Comparison of ENCODE assay signal across 8 mouse cellular contexts in genomic region chr15:81812287-81812686, GRCm38 (mm10). TPM values are rescaled to one million over a fixed set of nuclear protein-coding genes. Genes with fewer than 3 reads are reported as not detected.
DNase-seq lines count a peak whose midpoint lies in the region; ATAC-seq and TF ChIP-seq lines count a peak whose summit lies in the region.

No protein-coding gene starts in this region.

- H3K27me3 ChIP-seq in erythroblast, embryonic 14.5 days (ENCODE audit: control insufficient read depth), result no peaks in the 10 kb centered on the region
- peaks cover 24% of the 10 kb centered on the region for H3K27me3 ChIP-seq in CH12.LX (replicated peaks)
- H3K27me3 ChIP-seq in forebrain, embryonic 14.5 days (replicated peaks; ENCODE audit: control insufficient read depth, insufficient read depth, low read length), result no peaks in the 10 kb centered on the region
- no peaks in the 10 kb centered on the region for H3K27me3 ChIP-seq in liver, embryonic 15.5 days

- peaks cover 10% of the 10 kb centered on the region for H3K36me3 ChIP-seq in erythroblast, embryonic 14.5 days (ENCODE audit: control insufficient read depth)
- H3K36me3 ChIP-seq in CH12.LX (replicated peaks in 1 of 2; ENCODE audit: control insufficient read depth in 1 of 2, insufficient read depth in 1 of 2, low read length in 1 of 2), result peaks cover 15 to 30% of the 10 kb centered on the region in 2 experiments
- H3K36me3 ChIP-seq in forebrain, embryonic 14.5 days (ENCODE audit: control insufficient read depth, insufficient read depth, low read length), result peaks cover 28% of the 10 kb centered on the region
- H3K36me3 ChIP-seq in liver, embryonic 15.5 days (replicated peaks), result peaks cover 23% of the 10 kb centered on the region

- in situ Hi-C loops in CH12.LX (cut with MboI; ENCODE audit: low pct_ligation_motif_present, low pct_unique_long_range_greater_than_20kb, low sequenced_read_pairs), result no loop called here

- no peak for TF ChIP-seq RAD21 in CH12.LX (IDR thresholded peaks at IDR 0.05; ENCODE audit: low read depth, low read length)

- H3K79me2 ChIP-seq in CH12.LX (replicated peaks; ENCODE audit: control insufficient read depth, extremely low read depth, insufficient read depth, poor library complexity, severe bottlenecking), result peaks cover 9% of the 10 kb centered on the region; the same call in 1 of the 2 replicates

- DNase-seq in CH12.LX (ENCODE audit: extremely low read depth), result no peak
- DNase-seq in forebrain, embryonic 14.5 days (ENCODE audit: low spot score), result no peak
- no peak for DNase-seq in frontal cortex, postnatal 14 days (ENCODE audit: low spot score in 2 of 2)
- no peak for DNase-seq in thymus, postnatal 4 days
- DNase-seq in frontal cortex, postnatal 36 days (ENCODE audit: low spot score in 2 of 2), result no peak

- no peak for TF ChIP-seq POLR2A in CH12.LX (IDR thresholded peaks at IDR 0.05; ENCODE audit: low read depth, low read length)

- no peaks in the 10 kb centered on the region for H3K9me3 ChIP-seq in erythroblast, embryonic 14.5 days (ENCODE audit: control insufficient read depth, low read length)
- H3K9me3 ChIP-seq in CH12.LX (replicated peaks; ENCODE audit: low read length), result no peaks in the 10 kb centered on the region
- no peaks in the 10 kb centered on the region for H3K9me3 ChIP-seq in forebrain, embryonic 14.5 days (replicated peaks; ENCODE audit: control insufficient read depth, low read length)
- no peaks in the 10 kb centered on the region for H3K9me3 ChIP-seq in liver, embryonic 15.5 days (replicated peaks)

- peak overlapping the region; percentile 92 for H3K9ac ChIP-seq in CH12.LX (ENCODE audit: insufficient read depth, low read depth)
- peak overlapping the region; percentile 82 for H3K9ac ChIP-seq in forebrain, embryonic 14.5 days (ENCODE audit: low read length)
- H3K9ac ChIP-seq in liver, embryonic 15.5 days, result peak overlapping the region; percentile 68; the same call in 1 of the 2 replicates

- no peak for ATAC-seq in erythroblast, adult 5-6 weeks (replicated peaks; ENCODE audit: low FRiP score, poor library complexity, severe bottlenecking)
- ATAC-seq in forebrain, embryonic 14.5 days, result no peak
- no peak for ATAC-seq in liver, embryonic 15.5 days (ENCODE audit: insufficient read depth)

- peak overlapping the region; percentile 76 for H3K4me3 ChIP-seq in erythroblast, embryonic 14.5 days (replicated peaks)
- peak overlapping the region; percentile 68 to 82 (median 68) for H3K4me3 ChIP-seq in CH12.LX (replicated peaks in 1 of 3; ENCODE audit: low read depth in 2 of 3, low read length in 2 of 3, poor library complexity in 1 of 3)
- H3K4me3 ChIP-seq in forebrain, embryonic 14.5 days (ENCODE audit: low read depth, low read length), result peak overlapping the region; percentile 67
- H3K4me3 ChIP-seq in liver, embryonic 15.5 days (replicated peaks), result peak overlapping the region; percentile 77

- no peak overlapping the region; the same call in 1 of the 2 replicates for H3K27ac ChIP-seq in CH12.LX (ENCODE audit: insufficient read depth, low read depth)
- H3K27ac ChIP-seq in forebrain, embryonic 14.5 days (ENCODE audit: low read depth, low read length), result no peak overlapping the region
- H3K27ac ChIP-seq in liver, embryonic 15.5 days (replicated peaks), result 0 out of 2 replicates have a peak overlapping the region, but pooled peaks have one; percentile 77

- WGBS in forebrain, embryonic 14.5 days, result 15% methylated on average over 3 of the region's 3 CpGs
- WGBS in liver, embryonic 15.5 days (ENCODE audit: insufficient replicate concordance), result 53% methylated on average over 3 of the region's 3 CpGs

- H3K4me1 ChIP-seq in erythroblast, embryonic 14.5 days (ENCODE audit: control insufficient read depth), result peaks cover 30% of the 10 kb centered on the region
- peaks cover 4 to 19% of the 10 kb centered on the region in 2 experiments for H3K4me1 ChIP-seq in CH12.LX (ENCODE audit: control insufficient read depth in 1 of 2, insufficient read depth in 2 of 2)
- peaks cover 28% of the 10 kb centered on the region for H3K4me1 ChIP-seq in forebrain, embryonic 14.5 days (ENCODE audit: control insufficient read depth, insufficient read depth, low read length)
- H3K4me1 ChIP-seq in liver, embryonic 15.5 days (replicated peaks), result peaks cover 50% of the 10 kb centered on the region

- no peak for TF ChIP-seq EP300 in CH12.LX (IDR thresholded peaks at IDR 0.05; ENCODE audit: low read length)

- peak overlapping the region; percentile 59 for H3K4me2 ChIP-seq in CH12.LX (ENCODE audit: insufficient read depth, low read depth, poor library complexity, severe bottlenecking)
- H3K4me2 ChIP-seq in forebrain, embryonic 14.5 days (ENCODE audit: low read length), result peak overlapping the region; percentile 87
- H3K4me2 ChIP-seq in liver, embryonic 15.5 days, result peak overlapping the region; percentile 99

- dilution Hi-C loops in CH12.LX (cut with MboI; ENCODE audit: extremely low pct_ligation_motif_present, extremely low pct_unique_long_range_greater_than_20kb, low sequenced_read_pairs), result no loop called here

- TF ChIP-seq CTCF in CH12.LX (conservative IDR thresholded peaks at IDR 0.05 in 1 of 2, IDR thresholded peaks at IDR 0.05 in 1 of 2; ENCODE audit: low read depth in 2 of 2, low read length in 2 of 2), result peak in 1 of 2 experiments; percentile 20; a peak in 1 of 4 replicates

TF ChIP-seq in CH12.LX, 34 proteins besides CTCF, POLR2A, EP300 and RAD21:
- no peak for TF ChIP-seq MYC (IDR thresholded peaks at IDR 0.05; ENCODE audit: low read depth, low read length)
- TF ChIP-seq KAT2A (IDR thresholded peaks at IDR 0.05; ENCODE audit: insufficient replicate concordance, low read length), result no peak
- TF ChIP-seq CHD2 (IDR thresholded peaks at IDR 0.05; ENCODE audit: low read length), result no peak
- no peak for TF ChIP-seq RCOR1 (conservative IDR thresholded peaks at IDR 0.05; ENCODE audit: low read depth, low read length)
- no peak for TF ChIP-seq UBTF (IDR thresholded peaks at IDR 0.05; ENCODE audit: low read depth, low read length)
- TF ChIP-seq TBP (conservative IDR thresholded peaks at IDR 0.05; ENCODE audit: low read depth, low read length), result no peak
- no peak for TF ChIP-seq MAZ (IDR thresholded peaks at IDR 0.05; ENCODE audit: low read depth, low read length)
- no peak for TF ChIP-seq HCFC1 (IDR thresholded peaks at IDR 0.05; ENCODE audit: low read depth, low read length)
- no peak for TF ChIP-seq JUN (IDR thresholded peaks at IDR 0.05; ENCODE audit: insufficient read depth, low read depth, low read length)
- no peak for TF ChIP-seq NRF1 (IDR thresholded peaks at IDR 0.05; ENCODE audit: low read depth, low read length)
- no peak for TF ChIP-seq ZNF384 (IDR thresholded peaks at IDR 0.05; ENCODE audit: low read depth, low read length)
- TF ChIP-seq NELFE (IDR thresholded peaks at IDR 0.05; ENCODE audit: low read depth, low read length), result no peak
- no peak for TF ChIP-seq ELF1 (IDR thresholded peaks at IDR 0.05; ENCODE audit: low read depth, low read length)
- no peak for TF ChIP-seq ETS1 (conservative IDR thresholded peaks at IDR 0.05; ENCODE audit: low read depth, low read length)
- TF ChIP-seq MAX (IDR thresholded peaks at IDR 0.05; ENCODE audit: low read length), result no peak
- TF ChIP-seq POLR2AphosphoS2 (IDR thresholded peaks at IDR 0.05; ENCODE audit: low read depth, low read length), result no peak
- TF ChIP-seq MXI1 (IDR thresholded peaks at IDR 0.05; ENCODE audit: low read depth, low read length), result no peak

RNA-seq across cellular contexts. Expression of gene Tef, which starts 10.1 kb away (rescaled TPM):
- 0.26 and 0.90 TPM in 2 replicates for polyA plus RNA-seq in erythroblast, embryonic 14.5 days (2012)
- total RNA-seq in erythroblast, adult 5-6 weeks (2015; ENCODE audit: low replicate concordance), result 0.38 and 2.3 TPM in 2 replicates
- total RNA-seq in erythroblast, adult 5-6 weeks (2017; ENCODE audit: low replicate concordance), result 0.98 and 2.0 TPM in 2 replicates
- 12.8 and 14.9 TPM in 2 replicates for total RNA-seq in CH12.LX (2012; rRNA removed)
- total RNA-seq in CH12.LX (2014; rRNA removed), result 14.4 and 14.7 TPM in 2 replicates
- polyA plus RNA-seq in CH12.LX (2012; ENCODE audit: insufficient read length, low read depth), result 15.8 and 17.2 TPM in 2 replicates
- 15.1 and 18.1 TPM in 2 replicates for polyA plus RNA-seq in forebrain, embryonic 14.5 days (2014; fragmentation: Nextera tagmentation; extraction: Ambion mirVana)
- polyA plus RNA-seq in liver, embryonic 15.5 days (2015; fragmentation: Nextera tagmentation; extraction: Ambion mirVana), result 6.2 and 8.1 TPM in 2 replicates

RNA-seq across cellular contexts. Expression of gene Tob2, which starts 46.3 kb away (rescaled TPM):
- polyA plus RNA-seq in erythroblast, embryonic 14.5 days (2012), result 1.7 and 2.3 TPM in 2 replicates
- total RNA-seq in erythroblast, adult 5-6 weeks (2015; ENCODE audit: low replicate concordance), result 6.3 and 9.6 TPM in 2 replicates
- 5.3 and 7.2 TPM in 2 replicates for total RNA-seq in erythroblast, adult 5-6 weeks (2017; ENCODE audit: low replicate concordance)
- total RNA-seq in CH12.LX (2012; rRNA removed) (21.8 and 25.3 TPM in 2 replicates), CH12.LX (2014; rRNA removed) (5.0 and 5.6 TPM in 2 replicates)
- polyA plus RNA-seq in CH12.LX (2012; ENCODE audit: insufficient read length, low read depth), result 18.9 and 22.0 TPM in 2 replicates
- polyA plus RNA-seq in forebrain, embryonic 14.5 days (2014; fragmentation: Nextera tagmentation; extraction: Ambion mirVana), result 11.1 and 17.0 TPM in 2 replicates
- polyA plus RNA-seq in liver, embryonic 15.5 days (2015; fragmentation: Nextera tagmentation; extraction: Ambion mirVana), result 11.1 and 12.2 TPM in 2 replicates

RNA-seq across cellular contexts. Expression of gene Phf5a, which starts 59.4 kb away (rescaled TPM):
- 1.9 and 3.0 TPM in 2 replicates for polyA plus RNA-seq in erythroblast, embryonic 14.5 days (2012)
- total RNA-seq in erythroblast, adult 5-6 weeks (2015; ENCODE audit: low replicate concordance), result 29.7 and 33.0 TPM in 2 replicates
- 19.8 and 45.9 TPM in 2 replicates for total RNA-seq in erythroblast, adult 5-6 weeks (2017; ENCODE audit: low replicate concordance)
- total RNA-seq in CH12.LX (2012; rRNA removed), result 86.3 and 126 TPM in 2 replicates
- 116 and 137 TPM in 2 replicates for total RNA-seq in CH12.LX (2014; rRNA removed)
- polyA plus RNA-seq in CH12.LX (2012; ENCODE audit: insufficient read length, low read depth), result 177 and 228 TPM in 2 replicates
- 153 and 202 TPM in 2 replicates for polyA plus RNA-seq in forebrain, embryonic 14.5 days (2014; fragmentation: Nextera tagmentation; extraction: Ambion mirVana)
- polyA plus RNA-seq in liver, embryonic 15.5 days (2015; fragmentation: Nextera tagmentation; extraction: Ambion mirVana), result 91.3 and 103 TPM in 2 replicates

RNA-seq across cellular contexts. Expression of gene Aco2, which starts 59.8 kb away (rescaled TPM):
- 17.5 and 19.1 TPM in 2 replicates for polyA plus RNA-seq in erythroblast, embryonic 14.5 days (2012)
- 16.3 and 37.8 TPM in 2 replicates for total RNA-seq in erythroblast, adult 5-6 weeks (2015; ENCODE audit: low replicate concordance)
- total RNA-seq in erythroblast, adult 5-6 weeks (2017; ENCODE audit: low replicate concordance), result 29.7 and 59.3 TPM in 2 replicates
- total RNA-seq in CH12.LX (2012; rRNA removed) (177 and 190 TPM in 2 replicates), CH12.LX (2014; rRNA removed) (150 and 161 TPM in 2 replicates)
- polyA plus RNA-seq in CH12.LX (2012; ENCODE audit: insufficient read length, low read depth), result 205 and 222 TPM in 2 replicates
- 204 and 231 TPM in 2 replicates for polyA plus RNA-seq in forebrain, embryonic 14.5 days (2014; fragmentation: Nextera tagmentation; extraction: Ambion mirVana)
- polyA plus RNA-seq in liver, embryonic 15.5 days (2015; fragmentation: Nextera tagmentation; extraction: Ambion mirVana), result 98.9 and 107 TPM in 2 replicates

Comparison
In these comparisons a context has a peak if more than half of its experiments do, and no peak if none do; other contexts are left out.
1. RNA of gene Phf5a, which starts 59.4 kb away (polyA plus RNA-seq): 153 to 202 TPM in forebrain, embryonic 14.5 days, 177 to 228 TPM in CH12.LX and 91.3 to 103 TPM in liver, embryonic 15.5 days; 1.9 to 3.0 TPM in erythroblast, embryonic 14.5 days; every median in the first group is over 10 times any median in the second.
2. Peak in every context shown above with its lines, with median percentiles within 50 percentile points of each other: H3K4me3 ChIP-seq, H3K4me2 ChIP-seq and H3K9ac ChIP-seq.